Mouse (Mus musculus): ENCODE data around the gene Stac3. TPM values are rescaled to one million over a fixed set of nuclear protein-coding genes. Genes with fewer than 3 reads are reported as not detected.

The Stac3 gene
- polyA plus RNA-seq, 1 experiment, result 2.6 TPM

- no peaks in the 10 kb centered on the region for H3K27me3 ChIP-seq (ENCODE audit: control insufficient read depth, insufficient read depth, low read length, poor library complexity, severe bottlenecking)
- H3K4me1 ChIP-seq (ENCODE audit: control insufficient read depth, insufficient read depth, low read length), result peaks cover 4% of the 10 kb centered on the region
- H3K4me3 ChIP-seq (ENCODE audit: low read depth, low read length), result no peak overlapping the region
- TF ChIP-seq POLR2A (IDR thresholded peaks at IDR 0.05; ENCODE audit: insufficient read depth, low read length) (no peak), EP300 (IDR thresholded peaks at IDR 0.05; ENCODE audit: insufficient read depth, low read depth, low read length) (no peak), CTCF (IDR thresholded peaks at IDR 0.05; ENCODE audit: low read depth, low read length) (no peak)
- no peak overlapping the region for H3K9ac ChIP-seq (ENCODE audit: low read depth, poor library complexity, severe bottlenecking)
- no peak overlapping the region for H3K27ac ChIP-seq (ENCODE audit: insufficient read depth, low read length)
- no peaks in the 10 kb centered on the region for H3K36me3 ChIP-seq (ENCODE audit: control insufficient read depth, insufficient read depth, low read length, poor library complexity, severe bottlenecking)
- no peaks in the 10 kb centered on the region for H3K9me3 ChIP-seq (replicated peaks; ENCODE audit: control insufficient read depth, insufficient read depth, low read length, poor library complexity, severe bottlenecking)
These were observed 40.6 kb downstream of the Stac3 start for GRCm38 (mm10) chr10:127542084-127542483.

GRCm38 (mm10) chr10:127542720-127543119 is 41.2 kb downstream of the Stac3 start:
- Histone ChIP-seq H3K4me3 (ENCODE audit: low read depth, low read length) (no peak overlapping the region), H3K36me3 (ENCODE audit: control insufficient read depth, insufficient read depth, low read length, poor library complexity, severe bottlenecking) (no peaks in the 10 kb centered on the region), H3K9me3 (replicated peaks; ENCODE audit: control insufficient read depth, insufficient read depth, low read length, poor library complexity, severe bottlenecking) (no peaks in the 10 kb centered on the region), H3K4me1 (ENCODE audit: control insufficient read depth, insufficient read depth, low read length) (peaks cover under 1% of the 10 kb centered on the region), H3K9ac (ENCODE audit: low read depth, poor library complexity, severe bottlenecking) (no peak overlapping the region), H3K27me3 (ENCODE audit: control insufficient read depth, insufficient read depth, low read length, poor library complexity, severe bottlenecking) (no peaks in the 10 kb centered on the region), H3K27ac (ENCODE audit: insufficient read depth, low read length) (no peak overlapping the region)
- TF ChIP-seq POLR2A (IDR thresholded peaks at IDR 0.05; ENCODE audit: insufficient read depth, low read length) (no peak), EP300 (IDR thresholded peaks at IDR 0.05; ENCODE audit: insufficient read depth, low read depth, low read length) (no peak)

GRCm38 (mm10) chr10:127543916-127544315 is 42.4 kb downstream of the Stac3 start:
- no peak for TF ChIP-seq EP300 (IDR thresholded peaks at IDR 0.05; ENCODE audit: insufficient read depth, low read depth, low read length)
- no peak for TF ChIP-seq CTCF (IDR thresholded peaks at IDR 0.05; ENCODE audit: low read depth, low read length)
- TF ChIP-seq POLR2A (IDR thresholded peaks at IDR 0.05; ENCODE audit: insufficient read depth, low read length), result no peak
- Histone ChIP-seq H3K36me3 (ENCODE audit: control insufficient read depth, insufficient read depth, low read length, poor library complexity, severe bottlenecking) (no peaks in the 10 kb centered on the region), H3K9ac (ENCODE audit: low read depth, poor library complexity, severe bottlenecking) (no peak overlapping the region), H3K27me3 (ENCODE audit: control insufficient read depth, insufficient read depth, low read length, poor library complexity, severe bottlenecking) (no peaks in the 10 kb centered on the region), H3K27ac (ENCODE audit: insufficient read depth, low read length) (no peak overlapping the region), H3K4me1 (ENCODE audit: control insufficient read depth, insufficient read depth, low read length) (no peaks in the 10 kb centered on the region), H3K4me3 (ENCODE audit: low read depth, low read length) (no peak overlapping the region), H3K9me3 (replicated peaks; ENCODE audit: control insufficient read depth, insufficient read depth, low read length, poor library complexity, severe bottlenecking) (no peaks in the 10 kb centered on the region)

GRCm38 (mm10) chr10:127544375-127544774 is 42.9 kb downstream of the Stac3 start:
- TF ChIP-seq CTCF (IDR thresholded peaks at IDR 0.05; ENCODE audit: low read depth, low read length), result no peak
- TF ChIP-seq EP300 (IDR thresholded peaks at IDR 0.05; ENCODE audit: insufficient read depth, low read depth, low read length), result no peak
- TF ChIP-seq POLR2A (IDR thresholded peaks at IDR 0.05; ENCODE audit: insufficient read depth, low read length), result no peak
- no peaks in the 10 kb centered on the region for H3K36me3 ChIP-seq (ENCODE audit: control insufficient read depth, insufficient read depth, low read length, poor library complexity, severe bottlenecking)
- H3K4me3 ChIP-seq (ENCODE audit: low read depth, low read length), result no peak overlapping the region
- no peak overlapping the region for H3K9ac ChIP-seq (ENCODE audit: low read depth, poor library complexity, severe bottlenecking)
- no peaks in the 10 kb centered on the region for H3K9me3 ChIP-seq (replicated peaks; ENCODE audit: control insufficient read depth, insufficient read depth, low read length, poor library complexity, severe bottlenecking)
- no peak overlapping the region for H3K27ac ChIP-seq (ENCODE audit: insufficient read depth, low read length)
- no peaks in the 10 kb centered on the region for H3K27me3 ChIP-seq (ENCODE audit: control insufficient read depth, insufficient read depth, low read length, poor library complexity, severe bottlenecking)
- H3K4me1 ChIP-seq (ENCODE audit: control insufficient read depth, insufficient read depth, low read length), result no peaks in the 10 kb centered on the region

GRCm38 (mm10) chr10:127546505-127546904 is 45.0 kb downstream of the Stac3 start:
- Histone ChIP-seq H3K9me3 (replicated peaks; ENCODE audit: control insufficient read depth, insufficient read depth, low read length, poor library complexity, severe bottlenecking) (no peaks in the 10 kb centered on the region), H3K4me1 (ENCODE audit: control insufficient read depth, insufficient read depth, low read length) (no peaks in the 10 kb centered on the region), H3K4me3 (ENCODE audit: low read depth, low read length) (no peak overlapping the region), H3K27ac (ENCODE audit: insufficient read depth, low read length) (no peak overlapping the region), H3K9ac (ENCODE audit: low read depth, poor library complexity, severe bottlenecking) (no peak overlapping the region), H3K27me3 (ENCODE audit: control insufficient read depth, insufficient read depth, low read length, poor library complexity, severe bottlenecking) (no peaks in the 10 kb centered on the region), H3K36me3 (ENCODE audit: control insufficient read depth, insufficient read depth, low read length, poor library complexity, severe bottlenecking) (no peaks in the 10 kb centered on the region)
- TF ChIP-seq CTCF (IDR thresholded peaks at IDR 0.05; ENCODE audit: low read depth, low read length), result no peak
- no peak for TF ChIP-seq EP300 (IDR thresholded peaks at IDR 0.05; ENCODE audit: insufficient read depth, low read depth, low read length)
- TF ChIP-seq POLR2A (IDR thresholded peaks at IDR 0.05; ENCODE audit: insufficient read depth, low read length), result no peak

GRCm38 (mm10) chr10:127548236-127548635 is 46.8 kb downstream of the Stac3 start:
- Histone ChIP-seq H3K9ac (ENCODE audit: low read depth, poor library complexity, severe bottlenecking) (no peak overlapping the region), H3K27me3 (ENCODE audit: control insufficient read depth, insufficient read depth, low read length, poor library complexity, severe bottlenecking) (no peaks in the 10 kb centered on the region), H3K9me3 (replicated peaks; ENCODE audit: control insufficient read depth, insufficient read depth, low read length, poor library complexity, severe bottlenecking) (no peaks in the 10 kb centered on the region), H3K4me3 (ENCODE audit: low read depth, low read length) (no peak overlapping the region), H3K4me1 (ENCODE audit: control insufficient read depth, insufficient read depth, low read length) (no peaks in the 10 kb centered on the region), H3K36me3 (ENCODE audit: control insufficient read depth, insufficient read depth, low read length, poor library complexity, severe bottlenecking) (no peaks in the 10 kb centered on the region), H3K27ac (ENCODE audit: insufficient read depth, low read length) (no peak overlapping the region)
- TF ChIP-seq EP300 (IDR thresholded peaks at IDR 0.05; ENCODE audit: insufficient read depth, low read depth, low read length), result no peak
- no peak for TF ChIP-seq POLR2A (IDR thresholded peaks at IDR 0.05; ENCODE audit: insufficient read depth, low read length)
- no peak for TF ChIP-seq CTCF (IDR thresholded peaks at IDR 0.05; ENCODE audit: low read depth, low read length)
